Mouse (Mus musculus) bone marrow macrophage, adult 2 months (primary cell): ENCODE measurements around the gene Gcdh.

Experiments
- CTCF ChIP-seq: IDR thresholded peaks from 2 replicates; pipeline ENCODE4 v1.5.1; 2012; ENCODE audit warnings: low read depth, mild to moderate bottlenecking, low read length, moderate library complexity
- POLR2A ChIP-seq: IDR thresholded peaks from 2 replicates; pipeline ENCODE4 v1.6.1; 2012; ENCODE audit warnings: mild to moderate bottlenecking, low read depth, low read length, borderline replicate concordance

DNA sequence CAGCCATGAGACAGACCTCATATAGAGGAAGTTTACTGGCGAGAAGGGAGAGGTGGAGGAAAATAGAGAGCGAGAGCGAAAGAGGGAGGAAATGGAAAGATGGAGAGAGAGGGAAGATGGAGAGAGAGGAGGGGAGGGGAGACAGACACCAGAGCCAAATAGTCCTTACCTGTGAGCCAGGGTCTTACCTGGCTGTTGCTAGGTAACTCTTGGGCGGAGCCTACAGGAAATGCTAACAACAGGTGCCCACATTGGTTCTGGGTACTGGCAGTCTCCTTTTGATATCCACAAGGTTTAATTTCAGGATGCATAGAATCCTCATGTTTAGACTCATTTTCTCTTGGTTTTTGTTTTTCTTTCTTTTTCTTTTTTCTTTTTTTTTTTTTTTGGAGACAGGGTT, 20.7 kb downstream of the Gcdh start:
- TF ChIP-seq CTCF: no peak
- TF ChIP-seq POLR2A: no peak
